Comparison of ENCODE assay signal across 27 mouse cellular contexts in genomic region chr5:107192372-107192771, GRCm38 (mm10).
A peak's percentile ranks its signal among the peaks of the same experiment; 100 is the strongest.
DNase-seq lines count a peak whose midpoint lies in the region; ATAC-seq and TF ChIP-seq lines count a peak whose summit lies in the region.
"Had no signal": no experiment of that assay in that cellular context is flagged by ENCODE, and none has a peak within 500 bp of the region (broad histone marks: within the 10 kb centered on the region; RNA-seq: fewer than 3 reads in every experiment).

No protein-coding gene starts in this region.

- no peaks in the 10 kb centered on the region for H3K27me3 ChIP-seq in liver, embryonic 13.5 days
- no peaks in the 10 kb centered on the region for H3K27me3 ChIP-seq in intestine, postnatal 0 days (replicated peaks; ENCODE audit: control insufficient read depth, insufficient read depth, low read length)
- H3K27me3 ChIP-seq: forebrain, embryonic 15.5 days; heart, embryonic 13.5 days; liver, embryonic 15.5 days; neural tube, embryonic 12.5 days; Patski had no signal

- H3K9ac ChIP-seq in liver, embryonic 13.5 days = no peak overlapping the region
- H3K9ac ChIP-seq in intestine, postnatal 0 days (ENCODE audit: low read depth, low read length) = no peak overlapping the region
- H3K9ac ChIP-seq: forebrain, embryonic 15.5 days; heart, embryonic 13.5 days; liver, embryonic 15.5 days; neural tube, embryonic 12.5 days had no signal

- ATAC-seq in liver, embryonic 13.5 days (ENCODE audit: low read depth) = no peak
- ATAC-seq in intestine, postnatal 0 days = no peak
- ATAC-seq: activated CD4-positive, CD25-positive, alpha-beta regulatory T cell, adult 4 months; CD4-positive, CD25-positive, alpha-beta regulatory T cell, adult 4 months; forebrain, embryonic 15.5 days; hindbrain, embryonic 16.5 days; Patski had no signal

- peak overlapping the region; percentile 60 for H3K27ac ChIP-seq in liver, embryonic 13.5 days
- H3K27ac ChIP-seq in intestine, postnatal 0 days (ENCODE audit: low read depth, low read length) = no peak overlapping the region
- H3K27ac ChIP-seq: forebrain, embryonic 15.5 days; heart, embryonic 13.5 days; macrophage; neural tube, embryonic 12.5 days had no signal

- DNase-seq in adrenal gland, adult 8-10 months = peak; percentile 54
- no peak for DNase-seq in adrenal gland, adult 18-20 months (ENCODE audit: low spot score in 2 of 2)
- DNase-seq in heart, adult 11 months = peak; percentile 84
- no peak for DNase-seq in heart, adult 9 months (ENCODE audit: low spot score in 2 of 2)
- no peak for DNase-seq in liver, embryonic 13.5 days
- DNase-seq in liver = no peak
- DNase-seq in embryo, embryonic 10.5 days (ENCODE audit: low spot score) = peak; percentile 41
- DNase-seq: cerebellum, adult 11-12 months; cerebellum, postnatal 14 days; kidney, adult 11 months; kidney, postnatal 36 days; right cerebral cortex, postnatal 14 days; spleen, adult 18-20 months; thymus, adult 18-20 months; thymus, postnatal 4 days had no signal

- H3K36me3 ChIP-seq in liver, embryonic 13.5 days = no peaks in the 10 kb centered on the region
- H3K36me3 ChIP-seq in intestine, postnatal 0 days (ENCODE audit: control insufficient read depth, insufficient read depth) = no peaks in the 10 kb centered on the region
- H3K36me3 ChIP-seq: forebrain, embryonic 15.5 days; liver, embryonic 15.5 days; neural tube, embryonic 12.5 days had no signal

- H3K9me3 ChIP-seq in liver, embryonic 13.5 days (replicated peaks) = no peaks in the 10 kb centered on the region
- H3K9me3 ChIP-seq in intestine, postnatal 0 days (ENCODE audit: control insufficient read depth) = no peaks in the 10 kb centered on the region
- H3K9me3 ChIP-seq: forebrain, embryonic 15.5 days; heart, embryonic 13.5 days; liver, embryonic 15.5 days; neural tube, embryonic 12.5 days had no signal

- peaks cover 52% of the 10 kb centered on the region for H3K4me1 ChIP-seq in liver, embryonic 13.5 days (replicated peaks)
- no peaks in the 10 kb centered on the region for H3K4me1 ChIP-seq in intestine, postnatal 0 days (replicated peaks; ENCODE audit: control insufficient read depth, insufficient read depth, low read length)
- H3K4me1 ChIP-seq: forebrain, embryonic 15.5 days; neural tube, embryonic 12.5 days had no signal

- no peak overlapping the region for H3K4me2 ChIP-seq in liver, embryonic 13.5 days
- no peak overlapping the region for H3K4me2 ChIP-seq in intestine, postnatal 0 days (replicated peaks; ENCODE audit: low read depth)
- H3K4me2 ChIP-seq: forebrain, embryonic 15.5 days; heart, embryonic 13.5 days; midbrain, embryonic 11.5 days; neural tube, embryonic 12.5 days had no signal

- 85% methylated on average over 7 of the region's 7 CpGs for WGBS in liver, embryonic 13.5 days (ENCODE audit: insufficient replicate concordance)
- WGBS in intestine, postnatal 0 days = 89% methylated on average over 7 of the region's 7 CpGs

- no peak overlapping the region for H3K4me3 ChIP-seq in liver, embryonic 13.5 days (replicated peaks)
- H3K4me3 ChIP-seq in intestine, postnatal 0 days (ENCODE audit: low read depth, low read length) = no peak overlapping the region
- H3K4me3 ChIP-seq: erythroblast, embryonic 14.5 days; forebrain, embryonic 15.5 days; heart, embryonic 13.5 days; liver, embryonic 15.5 days; neural tube, embryonic 12.5 days had no signal

- no peak for TF ChIP-seq CTCF in intestine, postnatal 0 days (IDR thresholded peaks at IDR 0.05; ENCODE audit: low read depth)

Comparison
In these comparisons a context has a peak if more than half of its experiments do, and no peak if none do; other contexts are left out.
1. DNase-seq: peak in adrenal gland, adult 8-10 months (single experiment), heart, adult 11 months (single experiment) and embryo, embryonic 10.5 days (single experiment); none in adrenal gland, adult 18-20 months (0 of 2), heart, adult 9 months (0 of 2), liver, embryonic 13.5 days (single experiment) and liver (single experiment).